Mouse (Mus musculus): ENCODE data around the gene Pkp1. TPM values are rescaled to one million over a fixed set of nuclear protein-coding genes. Genes with fewer than 3 reads are reported as not detected.

Gene Pkp1
- polyA plus RNA-seq, 1 experiment from 2014 or later = not detected

GRCm38 (mm10) chr1:135865518-135866194, 53.4 kb downstream of the Pkp1 start:
- 43% methylated on average over 19 of the region's 19 CpGs for WGBS (ENCODE audit: insufficient replicate concordance)
- no peak overlapping the region for H3K4me2 ChIP-seq (ENCODE audit: low read depth, low read length)
- H3K36me3 ChIP-seq (ENCODE audit: control insufficient read depth, insufficient read depth) = no peaks in the 10 kb centered on the region
- no peaks in the 10 kb centered on the region for H3K4me1 ChIP-seq (ENCODE audit: control insufficient read depth, low read depth, low read length)
- H3K4me3 ChIP-seq (ENCODE audit: low read depth, low read length) = no peak overlapping the region
- peaks cover 3% of the 10 kb centered on the region; the same call in 1 of the 2 replicates for H3K27me3 ChIP-seq (ENCODE audit: control insufficient read depth, insufficient read depth, low read depth, low read length)
- no peak overlapping the region for H3K9ac ChIP-seq (ENCODE audit: low read depth, low read length)
- peak; percentile 47; the same call in 1 of the 2 replicates for ATAC-seq (ENCODE audit: low read depth)
- no peaks in the 10 kb centered on the region for H3K9me3 ChIP-seq (replicated peaks; ENCODE audit: control insufficient read depth, low read length)
- H3K27ac ChIP-seq (ENCODE audit: low read length) = no peak overlapping the region

- no peaks in the 10 kb centered on the region for H3K4me1 ChIP-seq (ENCODE audit: control insufficient read depth, low read depth, low read length)
- no peak overlapping the region for H3K4me3 ChIP-seq (ENCODE audit: low read depth, low read length)
- H3K27ac ChIP-seq (ENCODE audit: low read length) = no peak overlapping the region
- H3K27me3 ChIP-seq (ENCODE audit: control insufficient read depth, insufficient read depth, low read depth, low read length) = peaks cover 3% of the 10 kb centered on the region; the same call in 1 of the 2 replicates
- no peak overlapping the region for H3K4me2 ChIP-seq (ENCODE audit: low read depth, low read length)
- no peaks in the 10 kb centered on the region for H3K36me3 ChIP-seq (ENCODE audit: control insufficient read depth, insufficient read depth)
- 53% methylated on average over 6 of the region's 6 CpGs for WGBS (ENCODE audit: insufficient replicate concordance)
- H3K9me3 ChIP-seq (replicated peaks; ENCODE audit: control insufficient read depth, low read length) = no peaks in the 10 kb centered on the region
- H3K9ac ChIP-seq (ENCODE audit: low read depth, low read length) = no peak overlapping the region
- ATAC-seq (ENCODE audit: low read depth) = no peak
Measured at GRCm38 (mm10) chr1:135864830-135865229, 54.2 kb downstream of the Pkp1 start.

DNA sequence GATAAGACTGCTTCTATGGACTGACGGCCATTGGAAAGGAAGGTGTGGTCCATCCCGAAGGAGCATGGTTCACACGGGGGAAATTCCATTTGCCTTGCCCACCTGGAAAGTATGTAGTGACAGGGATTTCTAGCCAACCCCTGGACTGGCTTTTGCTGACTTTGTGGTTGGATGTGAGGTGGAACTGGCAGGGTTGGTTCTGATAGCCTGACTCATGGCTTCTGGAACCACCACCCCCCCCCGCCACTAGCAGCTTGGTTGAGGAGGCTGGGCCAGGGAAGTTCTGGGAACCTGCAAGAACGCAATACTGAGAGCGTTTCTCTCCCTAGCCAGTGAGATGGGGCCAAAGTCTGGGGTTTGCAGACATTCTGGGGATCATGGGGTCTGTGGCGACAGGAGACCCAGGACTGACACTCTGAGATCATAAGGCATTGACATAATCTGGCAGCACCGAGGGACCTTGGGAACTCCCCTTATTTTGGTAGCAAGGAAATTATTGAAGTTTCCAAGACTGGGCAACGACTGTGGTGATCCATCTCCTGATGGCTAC, 55.1 kb downstream of the Pkp1 start:
- H3K4me1 ChIP-seq (ENCODE audit: control insufficient read depth, low read depth, low read length) = no peaks in the 10 kb centered on the region

DNA sequence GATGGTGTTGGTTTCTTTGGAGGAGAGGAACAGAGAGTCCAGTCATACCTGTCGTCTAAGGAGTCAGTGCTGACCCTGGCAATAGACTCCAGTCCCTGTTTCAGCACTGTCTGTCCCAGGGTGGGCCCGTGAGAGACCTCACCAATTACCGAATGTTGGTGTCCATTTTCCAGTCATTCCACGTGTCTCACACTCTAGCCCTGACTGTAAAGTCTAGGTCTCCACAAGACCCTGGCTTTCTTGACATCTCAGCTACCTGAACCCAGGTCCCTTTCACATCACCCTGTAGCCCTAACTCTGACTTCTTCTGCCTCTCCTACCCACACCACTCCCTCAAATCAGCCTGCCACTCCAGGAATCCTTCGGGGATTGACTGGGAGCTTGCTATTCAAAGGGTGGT, 56.4 kb downstream of the Pkp1 start:
- WGBS (ENCODE audit: insufficient replicate concordance) = 57% methylated on average over 5 of the region's 5 CpGs
- Histone ChIP-seq H3K27me3 (ENCODE audit: control insufficient read depth, insufficient read depth, low read depth, low read length) (peaks cover 3% of the 10 kb centered on the region; the same call in 1 of the 2 replicates), H3K27ac (ENCODE audit: low read length) (no peak overlapping the region), H3K36me3 (ENCODE audit: control insufficient read depth, insufficient read depth) (no peaks in the 10 kb centered on the region), H3K4me2 (ENCODE audit: low read depth, low read length) (no peak overlapping the region), H3K9ac (ENCODE audit: low read depth, low read length) (no peak overlapping the region), H3K4me3 (ENCODE audit: low read depth, low read length) (no peak overlapping the region), H3K4me1 (ENCODE audit: control insufficient read depth, low read depth, low read length) (no peaks in the 10 kb centered on the region; the same call in 1 of the 2 replicates), H3K9me3 (replicated peaks; ENCODE audit: control insufficient read depth, low read length) (no peaks in the 10 kb centered on the region)
- ATAC-seq (ENCODE audit: low read depth) = no peak

More for the DNA sequence above, 55.1 kb downstream of the Pkp1 start:
- Histone ChIP-seq H3K4me3 (ENCODE audit: low read depth, low read length) (no peak overlapping the region), H3K36me3 (ENCODE audit: control insufficient read depth, insufficient read depth) (no peaks in the 10 kb centered on the region), H3K4me2 (ENCODE audit: low read depth, low read length) (no peak overlapping the region), H3K9me3 (replicated peaks; ENCODE audit: control insufficient read depth, low read length) (no peaks in the 10 kb centered on the region), H3K27me3 (ENCODE audit: control insufficient read depth, insufficient read depth, low read depth, low read length) (peaks cover 3% of the 10 kb centered on the region; the same call in 1 of the 2 replicates), H3K27ac (ENCODE audit: low read length) (no peak overlapping the region), H3K9ac (ENCODE audit: low read depth, low read length) (no peak overlapping the region)
- ATAC-seq (ENCODE audit: low read depth) = no peak
- WGBS (ENCODE audit: insufficient replicate concordance) = 51% methylated on average over 9 of the region's 9 CpGs

DNA sequence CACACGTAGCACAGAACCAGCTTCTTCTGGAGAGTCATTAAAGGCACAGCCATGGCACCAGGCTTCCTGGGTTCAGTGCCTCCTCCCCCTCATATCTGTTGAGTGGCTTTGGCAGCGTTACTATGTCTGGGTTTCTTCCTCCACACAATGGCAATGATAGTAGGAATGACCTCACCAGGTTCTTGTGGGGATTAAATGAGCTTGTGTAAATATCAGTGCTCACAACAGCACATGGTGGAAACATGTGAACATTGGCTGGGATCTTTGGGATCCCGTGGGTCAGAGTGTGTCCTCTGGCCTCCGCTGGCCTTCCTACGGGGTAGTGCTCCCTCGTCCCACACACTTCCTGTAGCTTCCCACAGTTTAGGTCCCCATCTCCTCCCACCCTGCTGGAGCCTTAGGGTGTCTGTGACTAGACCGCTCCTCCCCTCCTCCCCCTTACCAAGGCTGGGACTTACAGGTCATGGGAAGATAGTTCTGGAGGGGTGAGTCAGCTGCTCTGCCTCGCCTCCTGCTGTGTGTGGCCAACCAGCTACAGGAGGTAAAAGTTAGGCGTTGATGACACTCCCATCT, 56.9 kb downstream of the Pkp1 start:
- Histone ChIP-seq H3K27ac (ENCODE audit: low read length) (no peak overlapping the region), H3K9me3 (replicated peaks; ENCODE audit: control insufficient read depth, low read length) (no peaks in the 10 kb centered on the region), H3K9ac (ENCODE audit: low read depth, low read length) (no peak overlapping the region), H3K4me3 (ENCODE audit: low read depth, low read length) (no peak overlapping the region), H3K27me3 (ENCODE audit: control insufficient read depth, insufficient read depth, low read depth, low read length) (peaks cover 3% of the 10 kb centered on the region; the same call in 1 of the 2 replicates), H3K4me2 (ENCODE audit: low read depth, low read length) (no peak overlapping the region), H3K4me1 (ENCODE audit: control insufficient read depth, low read depth, low read length) (peaks cover 4% of the 10 kb centered on the region), H3K36me3 (ENCODE audit: control insufficient read depth, insufficient read depth) (no peaks in the 10 kb centered on the region)
- WGBS (ENCODE audit: insufficient replicate concordance) = 48% methylated on average over 9 of the region's 9 CpGs
- ATAC-seq (ENCODE audit: low read depth) = no peak

- 49% methylated on average over 5 of the region's 5 CpGs for WGBS (ENCODE audit: insufficient replicate concordance)
- no peak for ATAC-seq (ENCODE audit: low read depth)
Measured at GRCm38 (mm10) chr1:135861091-135861490, 57.9 kb downstream of the Pkp1 start.

DNA sequence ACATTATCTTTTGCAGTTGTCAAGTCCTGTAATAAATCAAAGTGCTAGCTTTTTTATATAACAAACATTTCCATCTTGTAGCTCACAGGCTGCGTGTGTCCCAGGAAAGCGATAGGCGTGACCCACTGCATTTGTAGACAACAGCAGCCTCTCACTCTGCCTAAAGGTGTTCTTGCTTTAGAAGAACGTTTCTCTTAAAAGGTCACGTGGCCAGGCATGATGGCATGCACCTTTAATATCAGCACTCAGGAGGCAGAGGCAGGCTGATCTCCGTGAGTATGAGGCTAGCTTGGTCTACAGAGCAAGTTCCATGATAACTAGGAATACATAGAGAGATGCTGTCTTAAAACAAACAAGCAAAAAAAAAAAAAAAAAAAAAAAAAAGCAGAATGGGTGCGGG, 60.5 kb downstream of the Pkp1 start:
- Histone ChIP-seq H3K36me3 (ENCODE audit: control insufficient read depth, insufficient read depth) (no peaks in the 10 kb centered on the region), H3K9ac (ENCODE audit: low read depth, low read length) (no peak overlapping the region), H3K27me3 (ENCODE audit: control insufficient read depth, insufficient read depth, low read depth, low read length) (no peaks in the 10 kb centered on the region), H3K27ac (ENCODE audit: low read length) (no peak overlapping the region), H3K4me1 (ENCODE audit: control insufficient read depth, low read depth, low read length) (peaks cover 8% of the 10 kb centered on the region), H3K4me3 (ENCODE audit: low read depth, low read length) (no peak overlapping the region), H3K4me2 (ENCODE audit: low read depth, low read length) (no peak overlapping the region), H3K9me3 (replicated peaks; ENCODE audit: control insufficient read depth, low read length) (no peaks in the 10 kb centered on the region)
- no peak for ATAC-seq (ENCODE audit: low read depth)
- 71% methylated on average over 7 of the region's 7 CpGs for WGBS (ENCODE audit: insufficient replicate concordance)

More at GRCm38 (mm10) chr1:135861091-135861490, 57.9 kb downstream of the Pkp1 start:
- no peaks in the 10 kb centered on the region for H3K36me3 ChIP-seq (ENCODE audit: control insufficient read depth, insufficient read depth)
- no peak overlapping the region for H3K4me3 ChIP-seq (ENCODE audit: low read depth, low read length)
- peaks cover 6% of the 10 kb centered on the region for H3K4me1 ChIP-seq (ENCODE audit: control insufficient read depth, low read depth, low read length)
- H3K27ac ChIP-seq (ENCODE audit: low read length) = no peak overlapping the region
- no peaks in the 10 kb centered on the region for H3K9me3 ChIP-seq (replicated peaks; ENCODE audit: control insufficient read depth, low read length)
- H3K9ac ChIP-seq (ENCODE audit: low read depth, low read length) = no peak overlapping the region
- H3K27me3 ChIP-seq (ENCODE audit: control insufficient read depth, insufficient read depth, low read depth, low read length) = peaks cover 3% of the 10 kb centered on the region; the same call in 1 of the 2 replicates
- H3K4me2 ChIP-seq (ENCODE audit: low read depth, low read length) = no peak overlapping the region

GRCm38 (mm10) chr1:135857137-135857775, 61.8 kb downstream of the Pkp1 start:
- 42% methylated on average over 11 of the region's 11 CpGs for WGBS (ENCODE audit: insufficient replicate concordance)
- H3K4me1 ChIP-seq (ENCODE audit: control insufficient read depth, low read depth, low read length) = peaks cover 8% of the 10 kb centered on the region
- H3K9me3 ChIP-seq (replicated peaks; ENCODE audit: control insufficient read depth, low read length) = no peaks in the 10 kb centered on the region
- no peak overlapping the region for H3K4me2 ChIP-seq (ENCODE audit: low read depth, low read length)
- no peak overlapping the region for H3K27ac ChIP-seq (ENCODE audit: low read length)
- H3K4me3 ChIP-seq (ENCODE audit: low read depth, low read length) = no peak overlapping the region
- no peaks in the 10 kb centered on the region for H3K27me3 ChIP-seq (ENCODE audit: control insufficient read depth, insufficient read depth, low read depth, low read length)
- H3K36me3 ChIP-seq (ENCODE audit: control insufficient read depth, insufficient read depth) = no peaks in the 10 kb centered on the region
- no peak overlapping the region for H3K9ac ChIP-seq (ENCODE audit: low read depth, low read length)
- no peak for ATAC-seq (ENCODE audit: low read depth)

All from liver, embryonic 16.5 days (tissue).